Comparison of ENCODE assay signal across 28 mouse cellular contexts in genomic region chr5:104055816-104056215, GRCm38 (mm10). TPM values are rescaled to one million over a fixed set of nuclear protein-coding genes. Genes with fewer than 3 reads are reported as not detected.
DNase-seq lines count a peak whose midpoint lies in the region; ATAC-seq and TF ChIP-seq lines count a peak whose summit lies in the region.
"Had no signal": no experiment of that assay in that cellular context is flagged by ENCODE, and none has a peak within 500 bp of the region (broad histone marks: within the 10 kb centered on the region; RNA-seq: fewer than 3 reads in every experiment).

No protein-coding gene starts in this region.

- intact Hi-C loops in left cerebral cortex, postnatal 4 days (cut with DNase I): no loop called here

- TF ChIP-seq EP300 in liver, postnatal 0 days (IDR thresholded peaks at IDR 0.05; ENCODE audit: low read depth): no peak

- no peak for TF ChIP-seq CTCF in liver, postnatal 0 days (IDR thresholded peaks at IDR 0.05; ENCODE audit: low read depth)

- DNase-seq in liver (peak; percentile 41), NIH3T3 (ENCODE audit: low read depth) (peak; percentile 75)
- no peak for DNase-seq in liver, postnatal 0 days
- no peak for DNase-seq in liver, embryonic 13.5 days
- DNase-seq in left cerebral cortex, postnatal 4 days: no peak
- DNase-seq: cerebellum, adult 2 months; cerebellum, postnatal 10 days; embryo, embryonic 11 days; gastrocnemius, postnatal 36 days; heart, adult 18-20 months; heart, postnatal 14 days had no signal

- no peaks in the 10 kb centered on the region for H3K27me3 ChIP-seq in liver, postnatal 0 days (ENCODE audit: insufficient read depth, low read length)
- no peaks in the 10 kb centered on the region for H3K27me3 ChIP-seq in liver, embryonic 13.5 days
- H3K27me3 ChIP-seq in myocyte (ENCODE audit: control insufficient read depth, insufficient read depth, insufficient read length): no peaks in the 10 kb centered on the region
- H3K27me3 ChIP-seq: embryonic facial prominence, embryonic 15.5 days; forebrain, embryonic 15.5 days; heart, embryonic 15.5 days; hindbrain, embryonic 13.5 days had no signal

- H3K79me2 ChIP-seq in myocyte (ENCODE audit: control insufficient read depth, insufficient read depth): no peaks in the 10 kb centered on the region

- H3K27ac ChIP-seq in liver, postnatal 0 days (ENCODE audit: low read depth): no peak overlapping the region
- peak overlapping the region; percentile 85 for H3K27ac ChIP-seq in liver, embryonic 13.5 days
- H3K27ac ChIP-seq: embryonic facial prominence, embryonic 15.5 days; forebrain, embryonic 15.5 days; heart, embryonic 10.5 days; heart, embryonic 15.5 days; hindbrain, embryonic 13.5 days; hindbrain, postnatal 0 days had no signal

- H3K4me2 ChIP-seq in liver, postnatal 0 days (ENCODE audit: low read depth, low read length): no peak overlapping the region
- peak overlapping the region; percentile 40 for H3K4me2 ChIP-seq in liver, embryonic 13.5 days
- H3K4me2 ChIP-seq in myocyte (ENCODE audit: low read depth): peak overlapping the region; percentile 73
- H3K4me2 ChIP-seq: embryonic facial prominence, embryonic 15.5 days; forebrain, embryonic 15.5 days; heart, embryonic 15.5 days; hindbrain, embryonic 13.5 days had no signal

- no peak overlapping the region for H3ac ChIP-seq in myocyte (ENCODE audit: control insufficient read depth, insufficient read length)

- no peak for TF ChIP-seq POLR2A in myocyte (IDR thresholded peaks at IDR 0.05; ENCODE audit: insufficient read length, low read depth)

- ATAC-seq in liver, postnatal 0 days: no peak
- peak; percentile 19; the same call in 1 of the 2 replicates for ATAC-seq in liver, embryonic 13.5 days (ENCODE audit: low read depth)
- no peak for ATAC-seq in inflammation-experienced regulatory T-cells, adult 6 months
- ATAC-seq in megakaryocyte, adult 5-6 weeks (ENCODE audit: poor library complexity, severe bottlenecking): no peak
- ATAC-seq: forebrain, embryonic 15.5 days; hindbrain, postnatal 0 days had no signal

- H3K4me3 ChIP-seq in liver, postnatal 0 days (ENCODE audit: low read depth, low read length): no peak overlapping the region
- no peak overlapping the region for H3K4me3 ChIP-seq in liver, embryonic 13.5 days (replicated peaks)
- H3K4me3 ChIP-seq in myocyte: no peak overlapping the region
- H3K4me3 ChIP-seq: embryonic facial prominence, embryonic 15.5 days; forebrain, embryonic 15.5 days; heart, embryonic 10.5 days; heart, embryonic 15.5 days; hindbrain, embryonic 13.5 days had no signal

- peaks cover 49% of the 10 kb centered on the region for H3K36me3 ChIP-seq in liver, postnatal 0 days (replicated peaks; ENCODE audit: insufficient read depth, low read length)
- peaks cover 69% of the 10 kb centered on the region for H3K36me3 ChIP-seq in liver, embryonic 13.5 days
- peaks cover 29% of the 10 kb centered on the region for H3K36me3 ChIP-seq in myocyte (ENCODE audit: control insufficient read depth, insufficient read depth)

- H3K9ac ChIP-seq in liver, postnatal 0 days (replicated peaks): no peak overlapping the region
- H3K9ac ChIP-seq in liver, embryonic 13.5 days: 0 out of 2 replicates have a peak overlapping the region, but pooled peaks have one; percentile 34
- H3K9ac ChIP-seq: embryonic facial prominence, embryonic 15.5 days; forebrain, embryonic 15.5 days; heart, embryonic 15.5 days; hindbrain, embryonic 13.5 days had no signal

- 56% methylated on average over 4 of the region's 4 CpGs for WGBS in liver, postnatal 0 days (ENCODE audit: insufficient replicate concordance)
- 41% methylated on average over 4 of the region's 4 CpGs for WGBS in liver, embryonic 13.5 days (ENCODE audit: insufficient replicate concordance)

- H3K9me3 ChIP-seq in liver, postnatal 0 days (ENCODE audit: low read length): no peaks in the 10 kb centered on the region
- H3K9me3 ChIP-seq in liver, embryonic 13.5 days (replicated peaks): no peaks in the 10 kb centered on the region
- H3K9me3 ChIP-seq: embryonic facial prominence, embryonic 15.5 days; forebrain, embryonic 15.5 days; heart, embryonic 10.5 days; heart, embryonic 15.5 days; hindbrain, embryonic 13.5 days had no signal

- peaks cover 7% of the 10 kb centered on the region for H3K4me1 ChIP-seq in liver, postnatal 0 days (ENCODE audit: insufficient read depth)
- H3K4me1 ChIP-seq in liver, embryonic 13.5 days (replicated peaks): peaks cover 60% of the 10 kb centered on the region
- H3K4me1 ChIP-seq: embryonic facial prominence, embryonic 15.5 days; forebrain, embryonic 15.5 days; heart, embryonic 10.5 days; heart, embryonic 15.5 days; hindbrain, embryonic 13.5 days had no signal

TF ChIP-seq in myocyte, 11 proteins besides CTCF, POLR2A, EP300 and RAD21:
- TF ChIP-seq POLR2AphosphoS2 (IDR thresholded peaks at IDR 0.05; ENCODE audit: insufficient read length, low read depth) (no peak), USF1 (IDR thresholded peaks at IDR 0.05; ENCODE audit: low read depth) (no peak), MAX (IDR thresholded peaks at IDR 0.05; ENCODE audit: low read depth) (no peak), MYOD1 (IDR thresholded peaks at IDR 0.05; ENCODE audit: control insufficient read depth in 1 of 3, insufficient read length in 2 of 3, low read depth in 2 of 3) (no peak), E2F4 (IDR thresholded peaks at IDR 0.05; ENCODE audit: insufficient read depth) (no peak), TCF12 (IDR thresholded peaks at IDR 0.05; ENCODE audit: insufficient read depth, poor library complexity, severe bottlenecking) (no peak), MYOG (IDR thresholded peaks at IDR 0.05; ENCODE audit: control insufficient read depth in 1 of 3, insufficient read depth in 1 of 3, insufficient read length in 2 of 3, low read depth in 2 of 3) (no peak), TCF3 (IDR thresholded peaks at IDR 0.05; ENCODE audit: insufficient read length, low read depth) (no peak)

RNA-seq across cellular contexts. Expression of gene Nudt9, which starts 9.7 kb away (rescaled TPM):
- polyA plus RNA-seq in liver, postnatal 0 days (2015; fragmentation: Nextera tagmentation; extraction: Ambion mirVana): 48.5 and 48.7 TPM in 2 replicates
- 84.0 and 89.0 TPM in 2 replicates for polyA plus RNA-seq in liver, embryonic 13.5 days (2015; fragmentation: Nextera tagmentation; extraction: Ambion mirVana)
- 77.8 TPM for polyA plus RNA-seq in myocyte (2012; fragmentation: generic; extraction: Trizol)
- 10 to 100 TPM; 14.9 to 17.8 (median 16.2) TPM for polyA plus RNA-seq in inflammation-experienced regulatory T-cells, adult 6 months (2017; shearing (Covaris generic))
- 10 to 100 TPM; 43.9 to 46.7 TPM for total RNA-seq in left cerebral cortex, postnatal 4 days (2021)
- total RNA-seq in megakaryocyte, adult 5-6 weeks (2015): 17.9 and 22.9 TPM in 2 replicates
- total RNA-seq in megakaryocyte, adult 5-6 weeks (2017): 31.4 and 34.2 TPM in 2 replicates

RNA-seq across cellular contexts. Expression of gene Gm17660, which starts 21.6 kb away (rescaled TPM):
- polyA plus RNA-seq in liver, postnatal 0 days (2015; fragmentation: Nextera tagmentation; extraction: Ambion mirVana): not detected in 2 replicates
- not detected in 2 replicates for polyA plus RNA-seq in liver, embryonic 13.5 days (2015; fragmentation: Nextera tagmentation; extraction: Ambion mirVana)
- not detected for polyA plus RNA-seq in myocyte (2012; fragmentation: generic; extraction: Trizol)
- not detected for polyA plus RNA-seq in inflammation-experienced regulatory T-cells, adult 6 months (2017; shearing (Covaris generic))
- not detected for total RNA-seq in left cerebral cortex, postnatal 4 days (2021)
- not detected in 2 replicates for total RNA-seq in megakaryocyte, adult 5-6 weeks (2015)
- total RNA-seq in megakaryocyte, adult 5-6 weeks (2017): not detected in 2 replicates
- total RNA-seq: adrenal gland, adult 2 months; adrenal gland, postnatal 25 days; common myeloid progenitor, adult 5-6 weeks; gastrocnemius, adult 8-10 months; heart, adult 18-20 months; heart, postnatal 14 days; hematopoietic stem cell, adult 5-6 weeks had no signal
- polyA plus RNA-seq: adrenal gland, adult 2 months; C2C12; cerebellum, adult 2 months; embryonic facial prominence, embryonic 11.5 days; forebrain, embryonic 11.5 days; heart, embryonic 10.5 days; hindbrain, embryonic 13.5 days had no signal

RNA-seq across cellular contexts. Expression of gene Hsd17b11, which starts 34.1 kb away (rescaled TPM):
- polyA plus RNA-seq in liver, postnatal 0 days (2015; fragmentation: Nextera tagmentation; extraction: Ambion mirVana): 26.7 and 27.1 TPM in 2 replicates
- polyA plus RNA-seq in liver, embryonic 13.5 days (2015; fragmentation: Nextera tagmentation; extraction: Ambion mirVana): 2.1 and 2.6 TPM in 2 replicates
- 6.5 TPM for polyA plus RNA-seq in myocyte (2012; fragmentation: generic; extraction: Trizol)
- polyA plus RNA-seq in inflammation-experienced regulatory T-cells, adult 6 months (2017; shearing (Covaris generic)): 1 to 10 TPM; 3.5 to 4.9 (median 3.8) TPM
- total RNA-seq in left cerebral cortex, postnatal 4 days (2021): 10 to 100 TPM; 20.2 to 22.6 TPM
- 81.4 and 90.7 TPM in 2 replicates for total RNA-seq in megakaryocyte, adult 5-6 weeks (2015)
- total RNA-seq in megakaryocyte, adult 5-6 weeks (2017): 97.2 and 115 TPM in 2 replicates

RNA-seq across cellular contexts. Expression of gene Sparcl1, which starts 57.7 kb away (rescaled TPM):
- polyA plus RNA-seq in liver, postnatal 0 days (2015; fragmentation: Nextera tagmentation; extraction: Ambion mirVana): 5.2 and 6.3 TPM in 2 replicates
- 2.0 TPM in 2 replicates for polyA plus RNA-seq in liver, embryonic 13.5 days (2015; fragmentation: Nextera tagmentation; extraction: Ambion mirVana)
- 0.02 TPM for polyA plus RNA-seq in myocyte (2012; fragmentation: generic; extraction: Trizol)
- not detected for polyA plus RNA-seq in inflammation-experienced regulatory T-cells, adult 6 months (2017; shearing (Covaris generic))
- total RNA-seq in left cerebral cortex, postnatal 4 days (2021): 100 to 1,000 TPM; 465 to 498 TPM
- not detected in 2 replicates for total RNA-seq in megakaryocyte, adult 5-6 weeks (2015)
- total RNA-seq in megakaryocyte, adult 5-6 weeks (2017): not detected in 2 replicates
- total RNA-seq: common myeloid progenitor, adult 5-6 weeks; hematopoietic stem cell, adult 5-6 weeks had no signal
- polyA plus RNA-seq: C2C12 had no signal

Comparison
In these comparisons a context has a peak if more than half of its experiments do, and no peak if none do; other contexts are left out.
1. DNase-seq: peak in liver (single experiment) and NIH3T3 (single experiment); none in liver, postnatal 0 days (single experiment), liver, embryonic 13.5 days (single experiment) and left cerebral cortex, postnatal 4 days (single experiment).